Mouse (Mus musculus) testis, adult 2 months (tissue): Measurements from ENCODE around the gene 4930447C04Rik.

Experiments
- CTCF ChIP-seq: fragments of 200-500 bp; IDR thresholded peaks from 2 replicates; pipeline ENCODE4 v1.5.1; 2012; ENCODE audit warnings: low read depth, mild to moderate bottlenecking, inconsistent platforms, low read length, moderate library complexity; ENCODE audit not compliant: control insufficient read depth, insufficient read depth, insufficient replicate concordance
- POLR2A ChIP-seq: fragments of 200-500 bp; IDR thresholded peaks from 2 replicates; pipeline ENCODE4 v1.6.1; 2012; ENCODE audit warnings: low read depth, mild to moderate bottlenecking, inconsistent platforms, low read length, moderate library complexity; ENCODE audit not compliant: control insufficient read depth

- TF ChIP-seq POLR2A (no peak), CTCF (no peak)
These were observed 17.9 kb upstream of the 4930447C04Rik start for GRCm38 (mm10) chr12:72958446-72958845.
